Comparison of ENCODE assay signal across 8 mouse cellular contexts in the genomic region with DNA sequence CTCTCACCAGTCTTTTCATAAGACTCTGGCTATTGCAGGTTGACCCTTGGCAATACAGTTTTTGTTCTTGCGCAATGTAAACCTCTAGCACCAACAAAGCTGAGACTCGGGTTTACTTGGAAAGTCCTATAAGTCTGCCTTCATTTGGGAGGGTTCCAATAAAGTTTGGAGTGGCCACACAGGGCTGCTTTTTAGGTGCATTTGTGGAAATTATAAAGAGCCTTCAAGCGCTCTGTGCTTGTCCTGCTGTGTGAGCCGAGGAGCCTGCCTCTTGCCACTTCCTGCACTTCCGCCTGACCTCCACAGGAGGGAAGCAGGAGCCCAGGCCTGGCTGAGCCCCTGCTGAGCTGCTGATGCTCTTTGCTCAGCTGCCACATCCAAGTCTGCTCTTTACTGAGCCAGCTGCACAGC. TPM values are rescaled to one million over a fixed set of nuclear protein-coding genes. Genes with fewer than 3 reads are reported as not detected.
A peak's percentile ranks its signal among the peaks of the same experiment; 100 is the strongest.
DNase-seq lines count a peak whose midpoint lies in the region; ATAC-seq and TF ChIP-seq lines count a peak whose summit lies in the region.

No protein-coding gene starts in this region.

- H3K4me2 ChIP-seq in neural tube, embryonic 15.5 days = no peak overlapping the region

- H3K27me3 ChIP-seq in neural tube, embryonic 15.5 days (replicated peaks) = no peaks in the 10 kb centered on the region

- H3K27ac ChIP-seq in neural tube, embryonic 15.5 days (replicated peaks) = no peak overlapping the region

- peak; percentile 55; the same call in 1 of the 2 replicates for ATAC-seq in neural tube, embryonic 15.5 days (ENCODE audit: low FRiP score)

- H3K36me3 ChIP-seq in neural tube, embryonic 15.5 days = peaks cover 23% of the 10 kb centered on the region

- no peaks in the 10 kb centered on the region for H3K4me1 ChIP-seq in lung, adult 2 months (ENCODE audit: control insufficient read depth, insufficient read depth, low read length)
- 0 out of 2 replicates have a peak, but pooled peaks cover 4% of the 10 kb centered on the region for H3K4me1 ChIP-seq in neural tube, embryonic 15.5 days

- TF ChIP-seq POLR2A in lung, adult 2 months (IDR thresholded peaks at IDR 0.05; ENCODE audit: borderline replicate concordance, extremely low read depth, low read depth, low read length) = no peak

- no peaks in the 10 kb centered on the region for H3K9me3 ChIP-seq in neural tube, embryonic 15.5 days (replicated peaks)

- DNase-seq in ovary, postnatal 14 days (ENCODE audit: low spot score) = peak; percentile 52
- no peak for DNase-seq in ovary, postnatal 10 days (ENCODE audit: low spot score)
- peak; percentile 46 to 56 for DNase-seq in adrenal gland, postnatal 4 days (ENCODE audit: low spot score in 2 of 2)
- peak; percentile 58 for DNase-seq in gastrocnemius, postnatal 10 days
- DNase-seq in kidney, adult 11 months = peak; percentile 54
- peak; percentile 47 for DNase-seq in lung, adult 2 months
- no peak for DNase-seq in spleen, adult 12 weeks (ENCODE audit: low spot score)

- no peak overlapping the region; the same call in 1 of the 2 replicates for H3K9ac ChIP-seq in neural tube, embryonic 15.5 days (replicated peaks)

- H3K4me3 ChIP-seq in lung, adult 2 months (replicated peaks; ENCODE audit: extremely low read depth, low read depth, low read length) = no peak overlapping the region
- H3K4me3 ChIP-seq in neural tube, embryonic 15.5 days (replicated peaks) = no peak overlapping the region

- WGBS in lung, adult 2 months = 30% methylated on average over 5 of the region's 5 CpGs
- WGBS in neural tube, embryonic 15.5 days = 36% methylated on average over 5 of the region's 5 CpGs

- TF ChIP-seq CTCF in lung, adult 2 months (IDR thresholded peaks at IDR 0.05; ENCODE audit: insufficient read depth, low read length) = peak; percentile 78

RNA-seq across cellular contexts. Expression of gene Clcn2, which starts 6.8 kb away (rescaled TPM):
- 10 to 100 TPM; 49.6 to 57.3 TPM for total RNA-seq in adrenal gland, postnatal 4 days (2021)
- total RNA-seq in gastrocnemius, postnatal 10 days (2021) = 1 to 10 TPM; 2.3 to 3.2 TPM
- 8.1 and 9.5 TPM in 2 replicates for polyA plus RNA-seq in lung, adult 2 months (2012; rRNA removed)
- polyA plus RNA-seq in neural tube, embryonic 15.5 days (2015; fragmentation: Nextera tagmentation; extraction: Ambion mirVana) = 27.4 and 34.6 TPM in 2 replicates

RNA-seq across cellular contexts. Expression of gene Polr2h, which starts 6.9 kb away (rescaled TPM):
- total RNA-seq in adrenal gland, postnatal 4 days (2021) = 10 to 100 TPM; 39.8 to 41.0 TPM
- 10 to 100 TPM; 11.6 to 13.5 TPM for total RNA-seq in gastrocnemius, postnatal 10 days (2021)
- 8.3 and 12.0 TPM in 2 replicates for polyA plus RNA-seq in lung, adult 2 months (2012; rRNA removed)
- polyA plus RNA-seq in neural tube, embryonic 15.5 days (2015; fragmentation: Nextera tagmentation; extraction: Ambion mirVana) = 90.9 and 95.4 TPM in 2 replicates

RNA-seq across cellular contexts. Expression of gene Chrd, which starts 8.6 kb away (rescaled TPM):
- total RNA-seq in adrenal gland, postnatal 4 days (2021) = 10 to 100 TPM; 14.8 to 17.1 TPM
- total RNA-seq in gastrocnemius, postnatal 10 days (2021) = 1 to 10 TPM; 5.2 to 6.3 TPM
- 4.4 and 5.8 TPM in 2 replicates for polyA plus RNA-seq in lung, adult 2 months (2012; rRNA removed)
- 6.3 and 7.5 TPM in 2 replicates for polyA plus RNA-seq in neural tube, embryonic 15.5 days (2015; fragmentation: Nextera tagmentation; extraction: Ambion mirVana)

RNA-seq across cellular contexts. Expression of gene Thpo, which starts 10.0 kb away (rescaled TPM):
- 1 to 10 TPM; 3.8 to 5.0 TPM for total RNA-seq in adrenal gland, postnatal 4 days (2021)
- 1 to 10 TPM in 1 of 2 experiments, under 1 TPM in 1; 0.63 to 1.3 TPM for total RNA-seq in gastrocnemius, postnatal 10 days (2021)
- polyA plus RNA-seq in lung, adult 2 months (2012; rRNA removed) = 1.1 and 1.6 TPM in 2 replicates
- polyA plus RNA-seq in neural tube, embryonic 15.5 days (2015; fragmentation: Nextera tagmentation; extraction: Ambion mirVana) = 1.0 and 1.2 TPM in 2 replicates

RNA-seq across cellular contexts. Expression of gene Fam131a, which starts 31.3 kb away (rescaled TPM):
- total RNA-seq in adrenal gland, postnatal 4 days (2021) = 10 to 100 TPM; 14.4 to 15.4 TPM
- 10 to 100 TPM; 28.0 to 29.8 TPM for total RNA-seq in gastrocnemius, postnatal 10 days (2021)
- 17.3 and 19.2 TPM in 2 replicates for polyA plus RNA-seq in lung, adult 2 months (2012; rRNA removed)
- 42.2 and 48.6 TPM in 2 replicates for polyA plus RNA-seq in neural tube, embryonic 15.5 days (2015; fragmentation: Nextera tagmentation; extraction: Ambion mirVana)

Comparison
In these comparisons a context has a peak if more than half of its experiments do, and no peak if none do; other contexts are left out.
1. DNase-seq: peak in ovary, postnatal 14 days (single experiment), adrenal gland, postnatal 4 days (2 of 2), gastrocnemius, postnatal 10 days (single experiment), kidney, adult 11 months (single experiment) and lung, adult 2 months (single experiment); none in ovary, postnatal 10 days (single experiment) and spleen, adult 12 weeks (single experiment).
2. RNA of gene Clcn2, which starts 6.8 kb away (total RNA-seq): 49.6 to 57.3 TPM in adrenal gland, postnatal 4 days; 2.3 to 3.2 TPM in gastrocnemius, postnatal 10 days; every median in the first group is over 10 times any median in the second.